Mouse (Mus musculus): ENCODE results near the gene Card19.

DNA sequence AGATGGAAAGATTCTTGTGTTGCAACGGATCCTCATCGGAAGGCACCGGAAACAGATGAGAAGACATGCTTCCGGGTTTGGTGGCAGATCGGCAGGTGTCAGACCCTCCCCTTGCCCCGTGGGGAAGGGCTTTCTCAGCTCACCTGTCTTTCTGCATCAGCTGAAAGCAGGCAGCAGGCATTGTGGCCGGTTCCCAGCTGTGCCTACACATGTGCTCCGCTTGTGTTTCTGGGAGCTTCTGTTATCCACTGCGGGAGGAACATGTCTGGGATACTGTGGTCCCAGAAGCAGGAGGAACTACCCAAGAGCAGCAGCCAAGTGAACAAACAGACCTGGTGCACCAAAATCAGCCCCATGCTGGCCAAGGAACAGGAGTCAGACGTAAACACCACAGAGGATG is 40.3 kb downstream of the Card19 start:
- TF ChIP-seq CTCF (IDR thresholded peaks at IDR 0.05; ENCODE audit: low read depth) (no peak), EP300 (IDR thresholded peaks at IDR 0.05; ENCODE audit: low read depth) (no peak)

Data from liver, embryonic 14.5 days (tissue).